Mouse (Mus musculus): ENCODE data around the gene Irgq. TPM values are rescaled to one million over a fixed set of nuclear protein-coding genes. Genes with fewer than 3 reads are reported as not detected.

Gene Irgq
- polyA plus RNA-seq, 1 experiment, result 15.4 TPM

- TF ChIP-seq CTCF (conservative IDR thresholded peaks at IDR 0.05; ENCODE audit: insufficient read depth, insufficient read length, low read depth, low read length) (no peak), POLR2A (IDR thresholded peaks at IDR 0.05; ENCODE audit: low read depth, low read length) (no peak)
- Histone ChIP-seq H3K4me1 (ENCODE audit: control insufficient read depth, insufficient read depth, low read length) (0 out of 2 replicates have a peak, but pooled peaks cover 2% of the 10 kb centered on the region), H3K27me3 (replicated peaks; ENCODE audit: control insufficient read depth, insufficient read depth, low read length) (no peaks in the 10 kb centered on the region), H3K4me3 (ENCODE audit: insufficient read depth, low read depth, low read length) (no peak overlapping the region), H3K36me3 (ENCODE audit: control insufficient read depth, insufficient read depth, low read length) (no peaks in the 10 kb centered on the region; the same call in none of the 2 replicates), H3K27ac (ENCODE audit: insufficient read depth, low read depth, low read length) (no peak overlapping the region)
- peak; percentile 32 for DNase-seq
- WGBS, result 36% methylated on average over 4 of the region's 4 CpGs
These were observed 6.6 kb downstream of the Irgq start for GRCm38 (mm10) chr7:24537081-24537480.

DNA sequence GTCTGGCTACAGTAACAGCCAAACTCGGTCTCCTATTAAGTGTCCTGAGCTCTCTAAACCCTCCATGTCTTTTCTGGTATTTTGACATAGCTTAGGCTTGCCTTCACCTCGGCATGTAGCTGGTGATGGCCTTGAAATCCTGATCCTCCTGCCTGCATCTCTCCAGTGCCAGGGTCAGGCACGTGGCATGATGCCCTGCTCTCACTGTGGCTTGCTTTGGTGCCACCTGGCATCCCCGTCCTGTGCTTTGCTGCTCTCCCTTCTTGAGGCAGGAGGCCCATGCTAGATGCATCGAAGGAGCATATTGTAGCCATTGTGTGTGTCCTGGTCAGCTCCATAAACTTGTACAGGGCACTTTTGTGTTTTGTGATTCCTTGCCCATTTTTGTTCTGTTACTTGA is 7.1 kb downstream of the Irgq start:
- WGBS, result 44% methylated on average over 5 of the region's 5 CpGs
- TF ChIP-seq CTCF (conservative IDR thresholded peaks at IDR 0.05; ENCODE audit: insufficient read depth, insufficient read length, low read depth, low read length) (no peak), POLR2A (IDR thresholded peaks at IDR 0.05; ENCODE audit: low read depth, low read length) (no peak)
- H3K36me3 ChIP-seq (ENCODE audit: control insufficient read depth, insufficient read depth, low read length), result no peaks in the 10 kb centered on the region; the same call in none of the 2 replicates
- no peak overlapping the region for H3K27ac ChIP-seq (ENCODE audit: insufficient read depth, low read depth, low read length)
- no peak overlapping the region for H3K4me3 ChIP-seq (ENCODE audit: insufficient read depth, low read depth, low read length)
- DNase-seq, result no peak
- no peaks in the 10 kb centered on the region for H3K27me3 ChIP-seq (replicated peaks; ENCODE audit: control insufficient read depth, insufficient read depth, low read length)
- 0 out of 2 replicates have a peak, but pooled peaks cover 2% of the 10 kb centered on the region for H3K4me1 ChIP-seq (ENCODE audit: control insufficient read depth, insufficient read depth, low read length)

- WGBS, result 28% methylated on average over 5 of the region's 5 CpGs
- peak; percentile 62 for DNase-seq
- no peaks in the 10 kb centered on the region; the same call in none of the 2 replicates for H3K36me3 ChIP-seq (ENCODE audit: control insufficient read depth, insufficient read depth, low read length)
These were observed 7.7 kb downstream of the Irgq start for GRCm38 (mm10) chr7:24538154-24538553.

GRCm38 (mm10) chr7:24538701-24539100 is 8.2 kb downstream of the Irgq start:
- no peak overlapping the region for H3K4me3 ChIP-seq (ENCODE audit: insufficient read depth, low read depth, low read length)
- H3K4me1 ChIP-seq (ENCODE audit: control insufficient read depth, insufficient read depth, low read length), result 0 out of 2 replicates have a peak, but pooled peaks cover 2% of the 10 kb centered on the region
- no peak for DNase-seq
- 85% methylated on average over 5 of the region's 5 CpGs for WGBS
- H3K27ac ChIP-seq (ENCODE audit: insufficient read depth, low read depth, low read length), result no peak overlapping the region
- TF ChIP-seq POLR2A (IDR thresholded peaks at IDR 0.05; ENCODE audit: low read depth, low read length) (no peak), CTCF (conservative IDR thresholded peaks at IDR 0.05; ENCODE audit: insufficient read depth, insufficient read length, low read depth, low read length) (no peak)
- H3K36me3 ChIP-seq (ENCODE audit: control insufficient read depth, insufficient read depth, low read length), result no peaks in the 10 kb centered on the region; the same call in 1 of the 2 replicates
- H3K27me3 ChIP-seq (replicated peaks; ENCODE audit: control insufficient read depth, insufficient read depth, low read length), result no peaks in the 10 kb centered on the region

More at GRCm38 (mm10) chr7:24538154-24538553, 7.7 kb downstream of the Irgq start:
- no peaks in the 10 kb centered on the region for H3K27me3 ChIP-seq (replicated peaks; ENCODE audit: control insufficient read depth, insufficient read depth, low read length)
- TF ChIP-seq CTCF (conservative IDR thresholded peaks at IDR 0.05; ENCODE audit: insufficient read depth, insufficient read length, low read depth, low read length) (peak; percentile 35), POLR2A (IDR thresholded peaks at IDR 0.05; ENCODE audit: low read depth, low read length) (no peak)
- H3K27ac ChIP-seq (ENCODE audit: insufficient read depth, low read depth, low read length), result no peak overlapping the region
- H3K4me1 ChIP-seq (ENCODE audit: control insufficient read depth, insufficient read depth, low read length), result 0 out of 2 replicates have a peak, but pooled peaks cover 2% of the 10 kb centered on the region
- H3K4me3 ChIP-seq (ENCODE audit: insufficient read depth, low read depth, low read length), result no peak overlapping the region

DNA sequence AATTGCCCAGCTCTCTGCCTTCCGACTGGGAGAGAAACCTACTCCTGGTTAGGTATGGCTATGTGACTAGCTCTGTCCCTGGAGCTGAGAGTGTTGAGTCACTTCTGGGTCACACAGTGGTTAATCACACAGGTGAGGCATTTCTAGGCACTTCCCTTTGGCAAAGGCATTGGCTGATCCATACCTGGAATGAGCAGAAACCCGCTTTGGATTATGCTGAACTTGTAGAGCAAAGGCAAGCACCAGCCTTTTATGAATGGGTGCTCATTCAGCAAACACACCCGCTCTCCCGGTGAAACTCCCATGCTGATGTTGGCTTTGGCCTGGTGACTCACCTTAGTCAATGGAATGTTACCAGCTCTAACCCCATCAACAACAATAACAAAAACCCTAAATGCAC is 9.2 kb downstream of the Irgq start:
- 78% methylated on average over 4 of the region's 4 CpGs for WGBS
- Histone ChIP-seq H3K27ac (ENCODE audit: insufficient read depth, low read depth, low read length) (no peak overlapping the region), H3K4me1 (ENCODE audit: control insufficient read depth, insufficient read depth, low read length) (0 out of 2 replicates have a peak, but pooled peaks cover 2% of the 10 kb centered on the region), H3K36me3 (ENCODE audit: control insufficient read depth, insufficient read depth, low read length) (no peaks in the 10 kb centered on the region), H3K27me3 (replicated peaks; ENCODE audit: control insufficient read depth, insufficient read depth, low read length) (no peaks in the 10 kb centered on the region), H3K4me3 (ENCODE audit: insufficient read depth, low read depth, low read length) (no peak overlapping the region)
- DNase-seq, result no peak
- TF ChIP-seq CTCF (conservative IDR thresholded peaks at IDR 0.05; ENCODE audit: insufficient read depth, insufficient read length, low read depth, low read length), result no peak
- no peak for TF ChIP-seq POLR2A (IDR thresholded peaks at IDR 0.05; ENCODE audit: low read depth, low read length)

DNA sequence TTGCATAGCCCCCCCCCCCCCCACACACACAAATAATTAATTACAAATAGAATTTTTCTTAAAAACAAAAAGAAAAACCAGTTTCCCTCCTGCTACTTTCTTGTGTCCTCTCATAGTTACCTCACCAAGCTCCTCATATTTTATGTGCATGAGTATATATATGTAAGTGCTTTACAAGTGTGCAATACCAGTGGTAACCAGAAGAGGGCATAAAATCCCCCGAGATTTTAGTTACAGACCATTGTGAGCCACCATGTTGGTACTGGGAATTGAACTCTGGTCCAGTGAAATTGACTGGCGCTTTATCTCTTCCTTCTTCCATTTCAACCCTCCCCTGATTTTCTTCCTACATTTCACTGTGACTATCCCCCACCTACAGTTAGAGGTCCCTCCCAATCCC is 14.0 kb downstream of the Irgq start:
- 93% methylated on average over 2 of the region's 2 CpGs for WGBS
- no peak for TF ChIP-seq POLR2A (IDR thresholded peaks at IDR 0.05; ENCODE audit: low read depth, low read length)
- no peak for TF ChIP-seq CTCF (conservative IDR thresholded peaks at IDR 0.05; ENCODE audit: insufficient read depth, insufficient read length, low read depth, low read length)
- Histone ChIP-seq H3K4me3 (ENCODE audit: insufficient read depth, low read depth, low read length) (no peak overlapping the region), H3K27me3 (replicated peaks; ENCODE audit: control insufficient read depth, insufficient read depth, low read length) (no peaks in the 10 kb centered on the region), H3K4me1 (ENCODE audit: control insufficient read depth, insufficient read depth, low read length) (peaks cover 11% of the 10 kb centered on the region), H3K36me3 (ENCODE audit: control insufficient read depth, insufficient read depth, low read length) (no peaks in the 10 kb centered on the region), H3K27ac (ENCODE audit: insufficient read depth, low read depth, low read length) (no peak overlapping the region)
- DNase-seq, result no peak

- Histone ChIP-seq H3K36me3 (ENCODE audit: control insufficient read depth, insufficient read depth, low read length) (no peaks in the 10 kb centered on the region), H3K27me3 (replicated peaks; ENCODE audit: control insufficient read depth, insufficient read depth, low read length) (no peaks in the 10 kb centered on the region), H3K4me3 (ENCODE audit: insufficient read depth, low read depth, low read length) (peak within 1 kb of the TSS; percentile 78), H3K27ac (ENCODE audit: insufficient read depth, low read depth, low read length) (peak within 1 kb of the TSS; percentile 72), H3K4me1 (ENCODE audit: control insufficient read depth, insufficient read depth, low read length) (peaks cover 11% of the 10 kb centered on the region)
- no peak for DNase-seq
- WGBS, result 20% methylated on average over 13 of the region's 13 CpGs
- no peak for TF ChIP-seq CTCF (conservative IDR thresholded peaks at IDR 0.05; ENCODE audit: insufficient read depth, insufficient read length, low read depth, low read length)
These were observed 15.7 kb downstream of the Irgq start, which contains the start of the genes Pinlyp and Xrcc1 for GRCm38 (mm10) chr7:24546068-24546614. Gene Pinlyp (minus strand): TSS chr7:24546118. Gene Xrcc1 (plus strand): TSS chr7:24546289.

All from kidney, adult 2 months (tissue).